Mouse (Mus musculus): ENCODE results near the gene Zdhhc18. TPM values are rescaled to one million over a fixed set of nuclear protein-coding genes. Genes with fewer than 3 reads are reported as not detected.

The Zdhhc18 gene
- polyA plus RNA-seq, 1 experiment from 2014 or later: 9.9 TPM

GRCm38 (mm10) chr4:133679629-133680028 lies 29.7 kb upstream of the Zdhhc18 start:
- no peaks in the 10 kb centered on the region for H3K27me3 ChIP-seq (ENCODE audit: insufficient read depth, low read length)
- no peak for TF ChIP-seq CTCF (IDR thresholded peaks at IDR 0.05; ENCODE audit: low read depth)
- H3K27ac ChIP-seq (ENCODE audit: low read depth): no peak overlapping the region
- H3K4me3 ChIP-seq (ENCODE audit: low read depth, low read length): no peak overlapping the region
- no peak overlapping the region for H3K4me2 ChIP-seq
- H3K36me3 ChIP-seq (ENCODE audit: insufficient read depth): peaks cover 66% of the 10 kb centered on the region
- no peaks in the 10 kb centered on the region for H3K9me3 ChIP-seq (ENCODE audit: low read depth, low read length)
- no peak overlapping the region for H3K9ac ChIP-seq
- DNase-seq (no peak), ATAC-seq (ENCODE audit: insufficient read depth) (no peak)
- H3K4me1 ChIP-seq (ENCODE audit: insufficient read depth): peaks cover 20% of the 10 kb centered on the region
- WGBS: 69% methylated on average over 7 of the region's 7 CpGs

GRCm38 (mm10) chr4:133677266-133677665 lies 27.3 kb upstream of the Zdhhc18 start:
- Histone ChIP-seq H3K9me3 (ENCODE audit: low read depth, low read length) (no peaks in the 10 kb centered on the region), H3K4me3 (ENCODE audit: low read depth, low read length) (no peak overlapping the region), H3K27ac (ENCODE audit: low read depth) (no peak overlapping the region), H3K4me2 (no peak overlapping the region), H3K36me3 (ENCODE audit: insufficient read depth) (peaks cover 43% of the 10 kb centered on the region), H3K4me1 (ENCODE audit: insufficient read depth) (peaks cover 31% of the 10 kb centered on the region), H3K9ac (no peak overlapping the region), H3K27me3 (ENCODE audit: insufficient read depth, low read length) (no peaks in the 10 kb centered on the region)
- WGBS: 63% methylated on average over 7 of the region's 7 CpGs
- TF ChIP-seq CTCF (IDR thresholded peaks at IDR 0.05; ENCODE audit: low read depth): no peak
- no peak for DNase-seq
- ATAC-seq (ENCODE audit: insufficient read depth): no peak

GRCm38 (mm10) chr4:133676189-133676588 lies 26.2 kb upstream of the Zdhhc18 start:
- H3K4me2 ChIP-seq: peak overlapping the region; percentile 24
- no peaks in the 10 kb centered on the region for H3K9me3 ChIP-seq (ENCODE audit: low read depth, low read length)
- peaks cover 32% of the 10 kb centered on the region for H3K36me3 ChIP-seq (ENCODE audit: insufficient read depth)
- H3K27me3 ChIP-seq (ENCODE audit: insufficient read depth, low read length): no peaks in the 10 kb centered on the region
- no peak overlapping the region for H3K9ac ChIP-seq
- WGBS: 15% methylated on average over 3 of the region's 3 CpGs
- peaks cover 31% of the 10 kb centered on the region for H3K4me1 ChIP-seq (ENCODE audit: insufficient read depth)
- no peak for DNase-seq
- peak overlapping the region; percentile 73 for H3K27ac ChIP-seq (ENCODE audit: low read depth)
- no peak for TF ChIP-seq CTCF (IDR thresholded peaks at IDR 0.05; ENCODE audit: low read depth)
- no peak for ATAC-seq (ENCODE audit: insufficient read depth)
- H3K4me3 ChIP-seq (ENCODE audit: low read depth, low read length): no peak overlapping the region

- DNase-seq (peak; percentile 93), ATAC-seq (ENCODE audit: insufficient read depth) (peak; percentile 54; the same call in 1 of the 2 replicates)
- H3K9me3 ChIP-seq (ENCODE audit: low read depth, low read length): no peaks in the 10 kb centered on the region
- no peak overlapping the region for H3K4me3 ChIP-seq (ENCODE audit: low read depth, low read length)
- no peak overlapping the region; the same call in 1 of the 2 replicates for H3K9ac ChIP-seq
- TF ChIP-seq CTCF (IDR thresholded peaks at IDR 0.05; ENCODE audit: low read depth): no peak
- peak overlapping the region; percentile 73 for H3K27ac ChIP-seq (ENCODE audit: low read depth)
- H3K4me2 ChIP-seq: peak overlapping the region; percentile 24
- WGBS: 2% methylated on average over 5 of the region's 5 CpGs
- H3K36me3 ChIP-seq (ENCODE audit: insufficient read depth): peaks cover 26% of the 10 kb centered on the region
- H3K27me3 ChIP-seq (ENCODE audit: insufficient read depth, low read length): no peaks in the 10 kb centered on the region
- peaks cover 35% of the 10 kb centered on the region for H3K4me1 ChIP-seq (ENCODE audit: insufficient read depth)
These were observed 25.7 kb upstream of the Zdhhc18 start for GRCm38 (mm10) chr4:133675594-133676016.

GRCm38 (mm10) chr4:133674331-133674695 lies 24.4 kb upstream of the Zdhhc18 start:
- no peaks in the 10 kb centered on the region for H3K27me3 ChIP-seq (ENCODE audit: insufficient read depth, low read length)
- TF ChIP-seq CTCF (IDR thresholded peaks at IDR 0.05; ENCODE audit: low read depth): no peak
- H3K27ac ChIP-seq (ENCODE audit: low read depth): peak overlapping the region; percentile 99
- 45% methylated on average over 8 of the region's 8 CpGs for WGBS
- no peak for ATAC-seq (ENCODE audit: insufficient read depth)
- no peaks in the 10 kb centered on the region for H3K9me3 ChIP-seq (ENCODE audit: low read depth, low read length)
- DNase-seq: no peak
- H3K9ac ChIP-seq: 0 out of 2 replicates have a peak overlapping the region, but pooled peaks have one; percentile 9
- peak overlapping the region; percentile 90 for H3K4me2 ChIP-seq
- peaks cover 37% of the 10 kb centered on the region for H3K4me1 ChIP-seq (ENCODE audit: insufficient read depth)
- H3K4me3 ChIP-seq (ENCODE audit: low read depth, low read length): no peak overlapping the region
- H3K36me3 ChIP-seq (ENCODE audit: insufficient read depth): peaks cover 14% of the 10 kb centered on the region

- peaks cover 37% of the 10 kb centered on the region for H3K4me1 ChIP-seq (ENCODE audit: insufficient read depth)
- peak overlapping the region; percentile 90 for H3K4me2 ChIP-seq
- peak overlapping the region; percentile 99 for H3K27ac ChIP-seq (ENCODE audit: low read depth)
- ATAC-seq (ENCODE audit: insufficient read depth) (no peak), DNase-seq (peak; percentile 73)
- 16% methylated on average over 10 of the region's 10 CpGs for WGBS
- TF ChIP-seq CTCF (IDR thresholded peaks at IDR 0.05; ENCODE audit: low read depth): no peak
- H3K36me3 ChIP-seq (ENCODE audit: insufficient read depth): peaks cover 11% of the 10 kb centered on the region
- no peaks in the 10 kb centered on the region for H3K9me3 ChIP-seq (ENCODE audit: low read depth, low read length)
- H3K27me3 ChIP-seq (ENCODE audit: insufficient read depth, low read length): no peaks in the 10 kb centered on the region
- peak overlapping the region; percentile 74 for H3K9ac ChIP-seq
- peak overlapping the region; percentile 72 for H3K4me3 ChIP-seq (ENCODE audit: low read depth, low read length)
These were observed 23.8 kb upstream of the Zdhhc18 start for GRCm38 (mm10) chr4:133673666-133674330.

GRCm38 (mm10) chr4:133672845-133673647 lies 23.1 kb upstream of the Zdhhc18 start:
- peak overlapping the region; percentile 90 for H3K4me2 ChIP-seq
- 0 out of 2 replicates have a peak, but pooled peaks cover 7% of the 10 kb centered on the region for H3K36me3 ChIP-seq (ENCODE audit: insufficient read depth)
- ATAC-seq (ENCODE audit: insufficient read depth) (no peak), DNase-seq (peak; percentile 71)
- H3K27ac ChIP-seq (ENCODE audit: low read depth): peak overlapping the region; percentile 99
- no peaks in the 10 kb centered on the region for H3K27me3 ChIP-seq (ENCODE audit: insufficient read depth, low read length)
- peak overlapping the region; percentile 72 for H3K4me3 ChIP-seq (ENCODE audit: low read depth, low read length)
- no peaks in the 10 kb centered on the region for H3K9me3 ChIP-seq (ENCODE audit: low read depth, low read length)
- no peak for TF ChIP-seq CTCF (IDR thresholded peaks at IDR 0.05; ENCODE audit: low read depth)
- peaks cover 37% of the 10 kb centered on the region for H3K4me1 ChIP-seq (ENCODE audit: insufficient read depth)
- peak overlapping the region; percentile 74 for H3K9ac ChIP-seq
- WGBS: under 1% methylated on average over 24 of the region's 24 CpGs
